Mouse (Mus musculus): Measurements from ENCODE around the gene Galnt16. TPM values are rescaled to one million over a fixed set of nuclear protein-coding genes. Genes with fewer than 3 reads are reported as not detected.
A peak's percentile ranks its signal among the peaks of the same experiment; 100 is the strongest.

The Galnt16 gene
- polyA plus RNA-seq, 1 experiment from 2014 or later: 0.48 TPM

DNA sequence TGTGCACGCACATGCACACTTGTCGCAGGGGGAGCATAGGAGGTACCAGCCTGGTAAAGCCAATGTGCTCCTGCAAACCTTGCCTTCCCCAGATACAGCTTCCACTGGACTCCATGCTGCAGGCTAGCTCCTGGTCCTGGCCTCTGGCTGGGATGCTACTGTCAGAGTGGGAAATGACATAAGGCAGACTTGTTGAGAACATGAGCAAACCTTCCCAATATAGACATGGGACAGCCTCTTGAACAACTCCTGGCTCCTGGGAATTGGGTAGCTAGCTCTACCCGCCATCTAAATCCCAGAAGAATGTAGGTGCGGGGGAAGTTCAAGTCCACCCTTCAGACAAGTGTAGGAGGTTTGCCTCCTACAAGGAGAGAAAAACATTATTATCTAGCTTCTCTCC, 56.2 kb downstream of the Galnt16 start:
- H3K9ac ChIP-seq: no peak overlapping the region
- H3K4me1 ChIP-seq: no peaks in the 10 kb centered on the region
- no peak overlapping the region for H3K27ac ChIP-seq
- 75% methylated on average over 4 of the region's 4 CpGs for WGBS (ENCODE audit: insufficient replicate concordance)
- no peaks in the 10 kb centered on the region for H3K36me3 ChIP-seq
- no peak for ATAC-seq
- H3K27me3 ChIP-seq (replicated peaks): peaks cover 48% of the 10 kb centered on the region
- no peak overlapping the region for H3K4me2 ChIP-seq
- no peak overlapping the region for H3K4me3 ChIP-seq
- H3K9me3 ChIP-seq (replicated peaks): no peaks in the 10 kb centered on the region

DNA sequence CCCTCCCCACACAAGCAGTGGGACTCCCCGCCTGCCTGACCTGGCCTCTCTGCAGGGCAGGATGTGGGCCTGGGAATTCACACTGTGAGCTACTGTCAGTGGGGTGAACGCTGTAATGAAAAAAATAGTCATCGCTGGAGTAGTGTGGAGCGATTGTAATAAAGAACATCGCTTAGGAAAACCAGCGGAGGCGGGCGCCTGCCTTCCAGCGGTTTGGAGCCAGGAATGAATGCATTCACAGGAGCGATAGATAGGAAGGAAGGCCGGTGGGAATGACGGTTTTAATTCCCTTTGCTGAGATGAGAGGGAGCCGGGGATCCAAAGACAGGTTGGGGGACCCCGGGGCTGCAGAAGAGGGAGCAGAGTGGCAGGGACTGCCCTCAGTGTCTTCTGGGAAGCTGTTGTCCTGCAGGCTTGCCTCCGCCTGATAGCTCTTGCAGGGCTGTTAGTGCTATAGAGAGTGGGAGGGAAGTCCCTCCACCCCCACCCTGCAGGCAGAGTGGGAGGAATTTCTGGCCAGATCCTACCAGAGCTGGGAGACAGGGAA, 56.8 kb downstream of the Galnt16 start:
- Histone ChIP-seq H3K27me3 (replicated peaks) (peaks cover 50% of the 10 kb centered on the region), H3K4me1 (no peaks in the 10 kb centered on the region), H3K27ac (no peak overlapping the region), H3K4me2 (no peak overlapping the region), H3K36me3 (no peaks in the 10 kb centered on the region), H3K4me3 (no peak overlapping the region), H3K9ac (no peak overlapping the region), H3K9me3 (replicated peaks) (no peaks in the 10 kb centered on the region)
- ATAC-seq: no peak
- WGBS (ENCODE audit: insufficient replicate concordance): 22% methylated on average over 15 of the region's 15 CpGs

DNA sequence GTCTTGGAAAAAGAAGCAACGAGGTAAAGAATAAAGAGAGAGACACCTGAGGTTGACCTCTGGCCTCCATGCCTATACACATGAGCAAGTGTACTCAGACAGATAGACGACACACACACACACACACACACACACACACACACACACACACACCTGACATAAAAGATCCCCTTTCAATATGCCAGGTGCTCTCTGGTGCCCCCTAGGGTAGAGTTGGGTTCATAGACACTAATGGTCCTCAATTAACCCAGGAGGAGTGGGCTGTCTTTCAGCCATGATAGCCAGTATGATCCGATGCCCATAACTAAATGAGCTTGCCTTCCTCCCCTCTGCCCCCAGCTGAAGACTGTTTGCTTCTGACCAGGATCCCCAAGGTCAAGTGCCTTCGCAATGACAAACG, 59.0 kb downstream of the Galnt16 start:
- peaks cover 56% of the 10 kb centered on the region for H3K27me3 ChIP-seq (replicated peaks)
- WGBS (ENCODE audit: insufficient replicate concordance): 50% methylated on average over 5 of the region's 5 CpGs
- H3K9me3 ChIP-seq (replicated peaks): no peaks in the 10 kb centered on the region
- no peak for ATAC-seq
- H3K4me1 ChIP-seq: no peaks in the 10 kb centered on the region
- H3K36me3 ChIP-seq: no peaks in the 10 kb centered on the region
- H3K9ac ChIP-seq: no peak overlapping the region
- no peak overlapping the region for H3K4me2 ChIP-seq
- no peak overlapping the region for H3K4me3 ChIP-seq
- no peak overlapping the region for H3K27ac ChIP-seq

DNA sequence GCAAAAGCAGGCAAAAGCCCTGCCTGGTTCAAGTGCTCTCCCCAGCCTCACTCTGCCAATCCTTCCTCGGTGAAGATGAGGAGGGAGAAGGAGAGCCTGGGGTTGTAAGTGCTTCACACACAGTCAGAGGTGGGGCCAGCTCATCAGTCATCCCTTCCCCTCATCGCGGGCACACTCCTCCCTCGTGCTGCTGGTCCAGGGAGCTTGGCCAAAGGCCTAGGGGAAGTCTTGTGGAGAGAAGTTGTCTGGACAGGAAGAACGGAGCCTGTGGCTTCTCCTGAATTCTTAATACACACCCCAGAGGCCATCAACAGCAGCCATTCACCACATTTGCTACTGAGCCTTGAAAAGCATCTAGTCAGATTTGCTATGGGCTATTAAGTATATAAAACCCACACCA, 63.3 kb downstream of the Galnt16 start:
- H3K4me2 ChIP-seq: no peak overlapping the region
- WGBS (ENCODE audit: insufficient replicate concordance): 37% methylated on average over 5 of the region's 5 CpGs
- no peak for ATAC-seq

GRCm38 (mm10) chr12:80584973-80585372, 66.9 kb downstream of the Galnt16 start:
- H3K36me3 ChIP-seq: no peaks in the 10 kb centered on the region
- H3K4me3 ChIP-seq: no peak overlapping the region
- no peaks in the 10 kb centered on the region for H3K9me3 ChIP-seq (replicated peaks)
- ATAC-seq: no peak
- H3K4me2 ChIP-seq: no peak overlapping the region
- H3K27me3 ChIP-seq (replicated peaks): peaks cover 8% of the 10 kb centered on the region; the same call in 1 of the 2 replicates
- 34% methylated on average over 2 of the region's 2 CpGs for WGBS (ENCODE audit: insufficient replicate concordance)
- no peaks in the 10 kb centered on the region for H3K4me1 ChIP-seq
- H3K27ac ChIP-seq: no peak overlapping the region
- H3K9ac ChIP-seq: no peak overlapping the region

More for the DNA sequence above, 63.3 kb downstream of the Galnt16 start:
- Histone ChIP-seq H3K4me1 (no peaks in the 10 kb centered on the region), H3K9me3 (replicated peaks) (no peaks in the 10 kb centered on the region), H3K9ac (no peak overlapping the region), H3K27ac (no peak overlapping the region), H3K4me3 (no peak overlapping the region), H3K36me3 (no peaks in the 10 kb centered on the region), H3K27me3 (replicated peaks) (peaks cover 29% of the 10 kb centered on the region)

DNA sequence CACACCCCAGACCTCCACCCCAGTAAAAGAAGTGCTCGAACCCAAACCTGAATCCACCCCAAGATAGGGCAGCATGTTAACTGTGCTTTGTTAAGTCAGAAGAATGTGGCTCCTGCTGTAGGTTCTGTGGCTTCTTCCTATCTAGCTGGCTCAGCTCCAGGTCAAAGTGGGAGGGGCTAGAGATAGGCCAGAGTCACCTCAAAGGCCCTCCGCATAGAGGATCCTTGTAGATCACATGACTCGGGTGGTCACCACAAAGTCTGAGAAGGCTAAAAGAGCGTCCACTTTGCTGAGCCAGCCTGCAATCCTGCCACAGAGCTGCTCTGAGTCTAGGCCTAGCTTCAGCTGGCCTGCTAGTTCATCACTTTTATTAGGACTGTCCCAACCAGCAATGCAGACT, 76.1 kb downstream of the Galnt16 start:
- Histone ChIP-seq H3K4me1 (peaks cover 35% of the 10 kb centered on the region), H3K4me3 (no peak overlapping the region), H3K27me3 (replicated peaks) (peaks cover 17% of the 10 kb centered on the region; the same call in 1 of the 2 replicates), H3K4me2 (no peak overlapping the region), H3K27ac (no peak overlapping the region), H3K9ac (no peak overlapping the region), H3K9me3 (replicated peaks) (no peaks in the 10 kb centered on the region), H3K36me3 (no peaks in the 10 kb centered on the region)
- 36% methylated on average over 4 of the region's 4 CpGs for WGBS (ENCODE audit: insufficient replicate concordance)
- ATAC-seq: peak; percentile 51; the same call in 1 of the 2 replicates

DNA sequence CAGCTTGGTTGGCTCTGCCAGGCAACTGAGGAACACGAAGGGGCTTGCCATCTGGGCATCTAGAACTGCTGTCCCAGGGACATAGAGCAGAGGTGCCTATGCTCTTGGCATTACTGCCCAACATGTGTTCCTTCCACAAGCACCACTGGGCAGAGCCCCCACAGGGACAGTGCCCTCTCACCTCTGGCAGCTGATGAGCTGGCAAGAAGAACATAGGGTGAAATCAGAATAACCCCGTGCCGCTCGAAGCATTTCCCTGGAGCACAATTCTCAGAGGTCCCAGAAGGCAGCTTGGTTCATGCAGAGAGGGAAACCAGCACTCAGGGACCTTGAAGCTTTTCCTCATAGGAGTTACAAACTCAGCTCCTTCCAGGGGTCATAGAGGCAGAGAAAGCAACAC, 76.7 kb downstream of the Galnt16 start:
- Histone ChIP-seq H3K36me3 (no peaks in the 10 kb centered on the region), H3K9me3 (replicated peaks) (no peaks in the 10 kb centered on the region), H3K4me3 (no peak overlapping the region), H3K27me3 (replicated peaks) (peaks cover 22% of the 10 kb centered on the region; the same call in 1 of the 2 replicates), H3K9ac (no peak overlapping the region), H3K4me1 (peaks cover 35% of the 10 kb centered on the region), H3K27ac (no peak overlapping the region), H3K4me2 (no peak overlapping the region)
- WGBS (ENCODE audit: insufficient replicate concordance): 71% methylated on average over 4 of the region's 4 CpGs
- ATAC-seq: no peak

- peaks cover 35% of the 10 kb centered on the region for H3K4me1 ChIP-seq
- no peak overlapping the region for H3K27ac ChIP-seq
- H3K4me3 ChIP-seq: no peak overlapping the region
- H3K9ac ChIP-seq: no peak overlapping the region
- peak overlapping the region; percentile 1; the same call in 1 of the 2 replicates for H3K4me2 ChIP-seq
- peak; percentile 88 for ATAC-seq
- 46% methylated on average over 4 of the region's 4 CpGs for WGBS (ENCODE audit: insufficient replicate concordance)
- no peaks in the 10 kb centered on the region for H3K9me3 ChIP-seq (replicated peaks)
- H3K36me3 ChIP-seq: no peaks in the 10 kb centered on the region
- H3K27me3 ChIP-seq (replicated peaks): peaks cover 18% of the 10 kb centered on the region; the same call in 1 of the 2 replicates
Measured at GRCm38 (mm10) chr12:80595566-80595965, 77.5 kb downstream of the Galnt16 start.

GRCm38 (mm10) chr12:80595968-80596367, 77.9 kb downstream of the Galnt16 start:
- Histone ChIP-seq H3K36me3 (no peaks in the 10 kb centered on the region), H3K4me3 (no peak overlapping the region), H3K27me3 (replicated peaks) (peaks cover 14% of the 10 kb centered on the region; the same call in 1 of the 2 replicates), H3K27ac (no peak overlapping the region), H3K4me2 (peak overlapping the region; percentile 1; the same call in 1 of the 2 replicates), H3K4me1 (peaks cover 35% of the 10 kb centered on the region), H3K9me3 (replicated peaks) (no peaks in the 10 kb centered on the region), H3K9ac (no peak overlapping the region)
- ATAC-seq: peak; percentile 45
- WGBS (ENCODE audit: insufficient replicate concordance): 62% methylated on average over 4 of the region's 4 CpGs

DNA sequence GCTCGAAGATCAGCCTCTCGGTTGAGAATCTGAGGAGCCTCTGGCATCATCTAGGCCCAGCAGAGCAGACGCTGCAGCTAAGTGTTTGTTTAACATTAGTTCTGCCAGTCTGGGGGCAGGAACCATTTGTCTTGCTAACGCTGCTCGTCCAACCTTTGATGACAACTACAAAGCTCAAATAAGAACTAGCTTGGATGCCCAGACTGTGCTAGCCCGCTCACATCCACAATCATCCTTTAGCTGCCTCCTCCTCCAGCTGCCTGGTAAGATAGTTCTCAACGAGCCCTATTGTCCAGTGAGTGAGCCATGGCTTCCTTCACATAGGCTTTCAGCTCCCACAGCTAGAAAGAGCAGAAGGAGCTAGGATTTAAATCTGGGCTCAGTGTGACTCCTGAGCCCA, 80.2 kb downstream of the Galnt16 start:
- Histone ChIP-seq H3K9ac (no peak overlapping the region), H3K27ac (no peak overlapping the region), H3K4me2 (no peak overlapping the region), H3K27me3 (replicated peaks) (peaks cover 10% of the 10 kb centered on the region; the same call in 1 of the 2 replicates), H3K9me3 (replicated peaks) (no peaks in the 10 kb centered on the region), H3K4me3 (no peak overlapping the region), H3K36me3 (no peaks in the 10 kb centered on the region), H3K4me1 (peaks cover 50% of the 10 kb centered on the region)
- ATAC-seq: no peak
- WGBS (ENCODE audit: insufficient replicate concordance): 56% methylated on average over 7 of the region's 7 CpGs

GRCm38 (mm10) chr12:80598756-80599155, 80.7 kb downstream of the Galnt16 start:
- H3K4me1 ChIP-seq: peaks cover 53% of the 10 kb centered on the region
- H3K4me2 ChIP-seq: no peak overlapping the region
- no peak for ATAC-seq
- H3K27me3 ChIP-seq (replicated peaks): 0 out of 2 replicates have a peak, but pooled peaks cover 10% of the 10 kb centered on the region
- H3K4me3 ChIP-seq: no peak overlapping the region
- WGBS (ENCODE audit: insufficient replicate concordance): 57% methylated on average over 6 of the region's 6 CpGs
- H3K9me3 ChIP-seq (replicated peaks): no peaks in the 10 kb centered on the region
- no peaks in the 10 kb centered on the region for H3K36me3 ChIP-seq
- no peak overlapping the region for H3K9ac ChIP-seq
- H3K27ac ChIP-seq: no peak overlapping the region

GRCm38 (mm10) chr12:80601597-80602269, 83.7 kb downstream of the Galnt16 start:
- Histone ChIP-seq H3K4me3 (no peak overlapping the region), H3K9ac (no peak overlapping the region), H3K4me1 (peaks cover 26% of the 10 kb centered on the region), H3K4me2 (no peak overlapping the region), H3K36me3 (no peaks in the 10 kb centered on the region), H3K9me3 (replicated peaks) (no peaks in the 10 kb centered on the region), H3K27me3 (replicated peaks) (0 out of 2 replicates have a peak, but pooled peaks cover 10% of the 10 kb centered on the region), H3K27ac (no peak overlapping the region)
- 67% methylated on average over 9 of the region's 9 CpGs for WGBS (ENCODE audit: insufficient replicate concordance)
- ATAC-seq: no peak
